Mouse (Mus musculus) urinary bladder, postnatal 25 days (tissue): ENCODE measurements around the gene Tcf20.

Source experiments
- DNase-seq: peaks from one replicate; pipeline ENCODE4 v3.0.0; 2022; ENCODE audit warnings: low spot score

The Tcf20 gene

DNA sequence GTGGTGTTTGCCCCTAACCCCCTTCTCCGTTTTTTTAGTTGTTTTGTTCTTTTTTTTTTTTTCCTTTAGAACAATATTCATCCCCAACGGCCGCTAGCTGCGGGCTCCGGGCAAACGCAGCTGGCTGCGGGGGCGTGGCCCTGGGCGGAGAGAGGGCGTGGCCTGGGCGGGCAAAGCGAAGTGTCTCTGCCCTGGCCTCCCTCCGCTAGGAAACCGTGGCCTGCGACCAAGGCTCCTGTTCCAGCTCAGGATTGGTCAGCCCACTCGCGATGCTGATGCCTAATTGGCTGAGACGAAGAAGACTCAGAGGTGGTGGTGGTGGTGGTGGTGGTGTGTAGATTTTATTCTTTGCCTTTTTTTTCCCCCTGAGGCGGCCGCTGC lies at the start of gene Tcf20:
Tcf20 (minus strand) TSS at position 141 of the 381 bp plus-strand sequence.
- peak; percentile 97 for DNase-seq

- DNase-seq = no peak
Measured at GRCm38 (mm10) chr15:83036900-83037519, 49.3 kb upstream of the Tcf20 start.

DNA sequence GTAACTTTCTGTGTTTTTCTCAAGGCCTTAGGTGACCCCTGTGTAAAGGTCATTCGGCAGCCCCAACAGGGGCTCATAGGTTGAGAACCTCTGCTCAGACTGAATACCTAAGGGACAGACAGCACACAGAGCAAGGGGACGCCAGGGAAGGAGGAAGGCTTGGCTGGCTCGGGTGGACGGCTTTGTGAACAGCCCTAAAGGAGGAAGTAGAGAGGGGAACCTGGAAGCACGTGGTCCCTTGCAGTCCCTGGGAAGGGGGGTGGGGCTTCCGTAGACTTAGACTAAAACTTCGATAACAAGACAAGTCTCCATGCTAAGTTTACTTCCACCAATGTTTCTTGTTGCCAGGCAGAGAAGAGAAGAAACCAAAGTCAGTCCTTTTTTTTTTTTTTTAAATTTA lies 48.4 kb upstream of the Tcf20 start:
- DNase-seq = no peak

DNA sequence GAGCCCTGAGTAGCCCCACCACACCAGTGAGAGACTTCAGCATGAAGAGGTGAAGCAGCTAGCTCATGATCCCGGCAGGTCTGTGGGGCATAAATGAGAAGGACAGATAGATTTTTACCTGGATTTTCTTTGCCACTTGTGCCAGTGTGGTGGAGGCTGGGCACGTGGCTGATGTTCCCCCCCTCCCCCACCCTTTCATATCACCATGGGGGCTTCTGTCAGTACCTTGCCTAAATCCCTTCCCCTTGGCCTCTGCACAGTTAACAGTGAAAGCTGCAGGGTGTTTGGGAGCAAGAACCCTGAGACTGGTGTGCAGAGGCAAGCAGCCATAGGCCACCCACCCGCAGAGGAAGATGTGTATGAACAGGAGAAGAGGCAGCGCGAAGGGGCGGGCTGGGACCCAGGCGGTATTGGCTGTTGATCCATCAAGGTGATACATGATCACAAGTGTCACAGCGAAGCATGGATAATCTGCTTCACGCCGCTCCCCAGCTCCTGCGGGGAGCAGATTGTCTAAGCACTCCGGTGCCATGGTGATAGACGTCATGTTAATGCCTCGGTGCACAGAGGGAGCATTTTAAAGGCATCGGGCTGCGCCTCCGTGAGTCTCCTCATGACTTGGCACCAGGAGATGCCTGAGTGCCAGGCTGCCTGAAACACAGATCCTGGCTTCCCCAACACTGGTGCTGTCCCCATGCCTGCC lies 46.8 kb upstream of the Tcf20 start:
- DNase-seq = no peak

DNA sequence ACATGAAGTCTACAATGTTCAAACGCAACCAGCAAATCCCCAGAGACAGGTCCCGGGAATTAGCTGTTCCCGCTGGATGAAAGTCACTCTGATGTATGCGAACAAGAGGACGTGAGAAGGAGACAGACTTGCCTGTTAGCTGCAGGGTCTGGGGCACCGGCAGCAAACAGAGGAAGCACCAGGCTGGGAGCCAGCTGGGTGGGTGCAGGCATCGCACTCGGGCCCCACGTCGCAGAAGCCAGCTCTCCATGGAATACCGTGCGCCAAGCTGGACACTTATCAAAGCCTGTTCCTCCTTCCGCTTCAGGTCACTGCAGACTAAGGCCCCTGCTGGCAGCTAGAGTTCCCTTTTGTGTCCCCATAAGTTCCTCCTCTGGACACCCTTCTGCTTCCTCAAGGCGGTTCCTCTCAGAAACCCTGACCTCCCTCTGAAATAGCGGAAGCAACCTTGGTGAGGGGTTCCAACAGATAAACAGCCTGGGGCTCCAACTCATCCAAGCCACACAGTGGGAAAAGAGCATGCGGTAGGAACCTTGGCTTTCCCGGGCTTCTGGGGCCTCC lies 45.4 kb upstream of the Tcf20 start, which contains the start of gene Nfam1:
Nfam1 (minus strand) TSS at position 326 of the 561 bp plus-strand sequence.
- no peak for DNase-seq

- no peak for DNase-seq
Measured at GRCm38 (mm10) chr15:83030884-83031283, 43.2 kb upstream of the Tcf20 start.

DNA sequence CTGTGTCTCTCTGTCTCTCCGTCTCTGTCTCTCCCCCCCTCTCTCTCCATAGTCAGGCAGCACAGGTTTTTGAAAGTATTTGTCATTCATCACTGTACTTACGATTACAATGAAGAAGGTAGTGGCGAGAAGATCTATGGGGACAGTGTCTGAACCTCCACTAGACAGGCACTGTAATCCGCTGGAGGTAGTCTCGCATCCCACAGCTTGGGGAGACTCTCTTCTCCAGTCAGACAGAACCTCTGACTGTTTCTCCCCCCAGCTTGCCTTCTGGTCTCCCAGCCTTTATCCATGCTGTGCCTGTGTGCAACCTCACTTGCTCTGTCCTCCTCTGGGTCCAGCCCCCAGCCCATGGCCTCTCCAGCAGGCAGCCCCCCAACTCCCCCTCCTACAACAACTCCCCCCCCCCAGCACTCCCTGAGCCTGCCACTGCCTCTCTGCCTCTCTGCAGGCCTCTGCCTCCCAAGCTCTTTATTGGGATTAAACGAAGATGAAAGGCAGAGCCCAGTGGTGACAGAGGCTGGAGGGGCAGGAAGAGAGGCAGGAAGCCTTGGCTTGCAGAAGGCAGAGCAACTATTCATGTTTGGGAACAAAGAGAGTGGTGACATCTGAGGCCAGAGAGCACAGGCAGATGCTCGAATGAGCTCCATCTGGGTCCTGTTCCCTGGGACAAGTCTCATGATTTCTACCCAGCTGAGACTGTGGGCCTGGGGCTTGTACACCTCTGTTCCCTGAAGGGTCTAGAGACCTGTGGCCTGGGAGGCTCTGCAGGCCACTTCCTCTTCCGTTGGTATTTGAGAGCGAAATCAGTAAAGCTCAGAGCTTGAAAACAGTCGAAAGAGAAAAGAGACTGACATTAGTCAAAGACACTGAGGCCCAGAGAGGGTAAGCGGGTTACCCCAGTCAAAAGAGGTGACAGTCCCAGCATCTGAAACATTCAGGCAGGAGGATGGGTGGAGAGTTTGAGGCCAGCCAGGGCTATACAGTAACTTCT lies 42.4 kb upstream of the Tcf20 start:
- no peak for DNase-seq

GRCm38 (mm10) chr15:83026129-83026528 lies 38.5 kb upstream of the Tcf20 start:
- no peak for DNase-seq

- no peak for DNase-seq
Measured at GRCm38 (mm10) chr15:83025041-83025760, 37.5 kb upstream of the Tcf20 start.

- no peak for DNase-seq
Measured at GRCm38 (mm10) chr15:83022947-83023346, 35.3 kb upstream of the Tcf20 start.

DNA sequence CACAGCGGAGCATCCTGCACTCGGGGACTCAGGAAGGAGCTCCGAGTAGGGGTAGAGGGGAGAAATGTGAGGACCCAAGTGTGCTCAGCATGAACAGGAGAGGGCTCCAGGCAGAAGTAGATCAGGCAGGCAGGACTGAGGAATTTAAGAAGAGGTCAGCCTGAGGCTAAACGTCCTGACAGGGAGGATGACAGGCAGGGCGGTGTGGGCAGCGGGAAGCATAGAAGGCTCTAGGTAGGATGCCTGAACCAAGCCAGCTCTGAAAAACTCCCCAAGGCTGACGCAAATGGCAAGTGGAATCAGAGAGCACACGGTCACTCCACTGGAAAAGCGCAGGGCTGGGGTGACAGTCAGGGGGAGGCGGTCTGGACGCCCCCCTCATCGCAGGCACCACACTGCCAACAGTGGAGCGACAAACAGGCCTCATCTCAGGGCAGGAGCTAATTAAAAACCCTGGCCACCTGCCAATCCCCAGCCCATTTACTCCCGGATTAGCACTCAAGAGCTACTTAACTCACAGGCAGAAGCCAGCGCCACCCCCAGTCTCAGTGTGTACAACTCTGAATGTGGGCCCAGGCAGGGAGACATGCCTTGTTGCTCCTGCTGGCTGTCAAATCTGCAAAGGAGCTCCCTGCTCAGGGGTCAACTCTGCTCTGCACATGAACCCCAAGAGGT lies 23.5 kb upstream of the Tcf20 start:
- no peak for DNase-seq

DNA sequence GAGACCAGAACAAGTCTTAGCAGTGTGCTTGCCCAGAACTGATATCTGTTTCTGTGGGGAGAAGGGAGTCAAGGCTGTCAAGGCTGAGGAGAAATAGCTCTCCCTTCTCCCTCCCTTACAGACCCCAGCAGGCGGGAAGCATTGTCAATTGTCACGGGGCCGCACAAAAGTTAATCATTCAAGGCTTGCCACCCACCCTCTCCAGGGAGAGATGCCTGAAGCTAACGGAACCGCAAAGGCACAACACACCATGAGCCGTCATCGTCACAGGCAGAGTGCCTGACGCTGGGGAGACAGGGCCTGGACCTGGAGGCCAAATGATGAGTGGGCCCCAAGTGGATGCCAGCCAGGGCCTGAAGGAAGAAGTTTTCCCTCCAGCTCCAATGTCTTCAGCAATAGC lies 22.8 kb upstream of the Tcf20 start:
- DNase-seq = no peak

DNA sequence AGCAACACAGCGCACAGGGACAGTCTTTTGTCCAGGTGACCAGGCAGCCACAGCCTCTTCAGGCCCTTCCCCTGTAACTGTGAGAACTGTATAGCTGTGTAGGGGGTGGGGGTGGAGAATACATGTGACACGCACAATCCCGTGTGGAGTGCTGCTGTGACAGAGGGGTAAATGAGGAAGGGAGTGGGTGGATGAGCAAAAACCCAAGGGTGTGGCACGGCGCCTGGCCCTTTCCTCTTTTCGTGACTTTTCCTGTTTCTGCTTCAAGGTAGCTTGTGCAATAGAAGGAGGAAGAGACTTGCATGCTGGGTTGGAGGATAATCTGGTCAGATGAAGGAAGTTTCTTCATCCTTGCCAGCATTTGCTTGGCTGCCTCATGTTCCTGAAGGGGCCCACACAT lies 21.9 kb upstream of the Tcf20 start:
- DNase-seq = no peak

DNA sequence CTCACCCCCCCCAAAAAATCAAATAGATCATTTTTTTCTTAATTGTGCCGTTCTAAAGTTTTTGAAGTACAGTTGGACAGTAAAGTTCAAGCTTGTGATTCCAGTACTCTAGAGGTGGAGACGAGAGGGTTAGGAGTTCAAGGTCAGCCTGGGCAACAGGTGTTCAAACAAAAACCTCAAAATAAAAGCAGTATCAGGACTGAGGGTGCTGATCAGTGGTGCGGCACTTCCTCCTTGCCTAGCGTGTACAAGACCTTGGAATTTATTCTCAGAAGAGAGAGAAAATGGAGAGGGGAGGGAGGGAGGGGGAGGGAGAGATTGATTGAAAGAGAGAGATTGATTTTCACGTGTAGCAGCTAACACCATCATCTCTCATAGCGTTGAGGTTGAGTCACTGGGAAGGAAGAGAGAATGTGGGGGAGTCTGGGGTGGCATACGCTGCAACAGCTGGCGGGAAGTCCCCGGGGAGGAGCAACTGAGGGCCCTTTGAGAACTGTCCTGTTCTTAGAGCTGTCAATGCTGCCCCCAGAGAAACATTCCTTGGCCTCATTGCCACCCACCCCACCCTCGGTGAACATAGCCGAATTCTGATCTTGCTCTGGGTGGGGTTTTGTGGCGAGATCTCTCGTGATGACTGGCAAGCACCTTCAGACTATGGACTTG lies 21.2 kb upstream of the Tcf20 start:
- DNase-seq = no peak

DNA sequence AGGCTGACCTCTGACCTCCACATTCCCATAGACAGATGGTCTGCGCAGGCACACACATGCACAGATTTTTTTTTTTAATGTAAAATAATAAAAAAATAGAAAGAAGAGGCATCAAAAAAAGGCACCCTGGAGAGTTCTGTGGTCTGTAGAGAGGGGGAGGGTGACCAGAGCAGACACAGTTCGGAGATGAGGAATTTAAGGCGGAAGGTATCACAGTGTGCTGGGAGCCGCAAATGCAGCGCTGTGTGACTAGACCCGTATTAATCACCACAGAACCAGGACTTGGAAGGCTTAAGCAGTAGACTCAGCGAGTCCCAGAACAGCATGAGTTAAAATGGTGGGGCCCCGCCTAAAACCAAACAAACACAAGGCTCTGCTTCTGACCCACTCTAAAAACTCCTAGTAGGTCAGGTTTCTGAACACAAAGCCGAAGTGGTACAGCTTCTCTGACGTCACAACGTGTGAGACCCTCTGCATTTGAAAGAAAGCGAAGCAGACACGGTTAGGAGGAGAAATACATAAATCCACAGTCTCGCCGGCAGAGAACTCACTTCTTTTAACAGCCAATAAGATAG lies 19.8 kb upstream of the Tcf20 start:
- DNase-seq = no peak

GRCm38 (mm10) chr15:83002665-83003548 lies 15.2 kb upstream of the Tcf20 start:
- no peak for DNase-seq

GRCm38 (mm10) chr15:82998811-82999221 lies 11.1 kb upstream of the Tcf20 start:
- DNase-seq = no peak

GRCm38 (mm10) chr15:82996431-82996830 lies 8.8 kb upstream of the Tcf20 start:
- no peak for DNase-seq

GRCm38 (mm10) chr15:82995239-82995638 lies 7.6 kb upstream of the Tcf20 start:
- no peak for DNase-seq
